Mouse (Mus musculus): ENCODE data around the gene Ssr4.
A peak's percentile ranks its signal among the peaks of the same experiment; 100 is the strongest.

DNA sequence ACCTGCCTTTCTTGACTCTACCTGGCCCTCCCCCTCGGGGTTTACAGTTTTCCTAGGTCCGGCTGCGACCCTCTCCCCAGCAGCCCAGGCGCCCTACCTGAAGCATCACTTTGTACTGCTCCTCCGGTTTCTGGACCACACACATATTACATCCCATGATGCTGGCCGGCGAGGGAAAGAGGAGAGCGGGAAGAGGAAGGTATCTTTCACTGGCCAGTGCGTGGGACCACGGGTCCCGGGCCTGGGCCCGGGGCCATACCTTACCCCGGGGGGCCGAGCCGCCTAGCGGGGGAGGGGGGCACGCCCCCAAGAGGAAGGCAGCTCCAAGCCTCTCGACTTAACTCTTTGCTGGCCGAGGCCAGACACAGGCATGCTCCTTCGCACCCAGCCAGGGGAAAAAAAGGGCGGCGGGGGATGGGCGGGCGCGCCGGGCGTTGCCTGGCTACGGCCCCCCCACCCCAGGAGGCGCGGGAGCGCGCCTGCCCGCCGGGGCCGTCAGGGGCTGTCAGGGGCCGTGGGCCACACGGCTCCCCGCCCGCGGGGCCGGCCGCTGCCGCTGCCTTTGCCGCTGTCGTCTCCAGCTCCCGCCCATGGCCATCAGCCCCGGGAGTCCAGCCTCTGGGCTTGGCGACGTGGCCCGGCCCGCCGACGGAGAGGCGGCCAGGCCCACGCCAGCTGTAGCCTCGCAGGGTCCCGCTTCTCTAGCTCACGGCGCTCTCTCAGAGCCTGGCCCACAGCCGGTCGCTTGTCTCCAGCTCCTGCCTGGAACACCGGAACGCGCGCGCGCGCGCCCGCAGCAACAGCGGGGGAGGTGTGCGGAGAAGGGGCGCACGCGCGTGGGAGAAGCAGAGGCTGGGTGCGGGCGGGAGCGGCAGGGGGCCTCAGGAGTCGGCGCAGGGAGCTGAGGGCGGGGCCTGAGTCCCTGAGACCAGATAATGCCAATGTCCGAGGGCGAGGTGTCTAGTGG is 37.6 kb downstream of the Ssr4 start, which contains the start of gene Pdzd4:
- peak; percentile 17; the same call in 1 of the 2 replicates for TF ChIP-seq HCFC1 (IDR thresholded peaks at IDR 0.05; ENCODE audit: borderline replicate concordance, insufficient read depth, low read length)
- TF ChIP-seq ZC3H11A (IDR thresholded peaks at IDR 0.05; ENCODE audit: borderline replicate concordance, low read depth, low read length): no peak
- TF ChIP-seq MAFK (IDR thresholded peaks at IDR 0.05; ENCODE audit: insufficient read depth, low read depth, low read length): no peak
- no peak for TF ChIP-seq CHD2 (IDR thresholded peaks at IDR 0.05; ENCODE audit: low read depth, low read length)

All from ES-E14 (cell line).